Mouse (Mus musculus) kidney, postnatal 36 days (tissue): Measurements from ENCODE around the gene Cdk19.
A peak's percentile ranks its signal among the peaks of the same experiment; 100 is the strongest.

Experiments used
- DNase-seq, 2 experiments: peaks; one replicate each; pipeline ENCODE4 v3.0.0; 2021 to 2022; ENCODE audit warnings: mixed read lengths in 2 of 2

Cdk19 gene

DNA sequence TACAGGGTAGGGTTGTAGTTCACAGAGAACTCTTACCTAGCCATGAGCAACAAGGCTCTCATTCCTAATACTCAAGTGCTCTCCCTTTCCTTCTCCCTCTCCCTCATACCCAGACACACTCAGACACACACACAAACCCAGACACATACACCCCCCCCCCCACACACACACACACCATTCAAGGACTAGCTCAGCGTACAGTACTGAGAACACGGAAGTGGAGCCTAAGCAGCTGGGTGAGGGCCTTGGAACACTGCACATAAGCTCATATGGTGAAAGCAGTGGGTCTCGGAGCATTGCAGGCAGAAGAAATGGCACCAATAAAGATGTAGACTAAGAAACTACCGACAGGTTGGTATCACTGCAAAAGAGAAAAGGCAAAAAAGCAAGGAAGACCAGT lies 105.2 kb downstream of the Cdk19 start:
- DNase-seq: no peak

DNA sequence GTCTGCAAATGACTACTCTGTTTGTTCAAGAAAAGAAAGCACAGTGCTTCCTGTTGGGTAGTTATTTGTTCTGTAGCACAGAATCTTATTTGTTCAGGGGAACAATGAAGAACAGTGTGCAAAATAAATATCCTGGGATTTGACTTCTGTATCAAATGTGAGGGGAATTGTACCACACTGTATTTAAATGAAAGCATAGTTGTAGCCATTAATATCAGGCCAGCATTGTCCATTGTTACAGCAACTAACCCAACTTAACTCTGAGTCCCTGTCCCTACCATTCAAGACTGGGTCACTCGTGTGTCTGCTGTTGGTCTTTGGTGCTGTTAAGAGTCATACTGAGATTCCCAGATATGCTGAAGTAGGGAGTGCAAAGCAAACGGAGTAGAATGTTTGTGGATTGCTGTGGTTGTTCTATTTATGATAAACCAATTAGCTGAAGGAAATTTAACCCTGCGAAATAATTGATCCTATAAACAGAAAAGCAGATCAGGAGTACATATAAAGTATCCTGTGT lies 106.8 kb downstream of the Cdk19 start:
- DNase-seq: no peak

DNA sequence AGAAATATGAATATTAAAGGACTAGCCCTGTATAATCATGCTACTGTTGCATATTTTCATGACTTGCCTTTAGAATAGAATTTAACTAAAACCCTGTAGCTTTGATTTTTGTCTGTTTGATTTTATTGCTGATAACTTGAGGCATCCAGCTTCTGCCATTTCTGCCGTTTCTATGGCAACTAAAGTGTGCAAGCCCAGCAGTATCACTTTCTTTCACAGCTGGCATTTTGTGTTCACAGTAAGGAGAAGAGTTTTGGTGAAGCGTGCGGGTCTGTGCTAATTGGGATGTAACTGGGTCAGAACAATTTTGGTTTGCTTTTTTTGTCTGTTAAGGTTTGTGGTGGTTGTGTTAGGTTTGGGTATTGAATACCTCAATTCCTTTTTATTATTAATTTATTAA lies 107.3 kb downstream of the Cdk19 start:
- DNase-seq: no peak

DNA sequence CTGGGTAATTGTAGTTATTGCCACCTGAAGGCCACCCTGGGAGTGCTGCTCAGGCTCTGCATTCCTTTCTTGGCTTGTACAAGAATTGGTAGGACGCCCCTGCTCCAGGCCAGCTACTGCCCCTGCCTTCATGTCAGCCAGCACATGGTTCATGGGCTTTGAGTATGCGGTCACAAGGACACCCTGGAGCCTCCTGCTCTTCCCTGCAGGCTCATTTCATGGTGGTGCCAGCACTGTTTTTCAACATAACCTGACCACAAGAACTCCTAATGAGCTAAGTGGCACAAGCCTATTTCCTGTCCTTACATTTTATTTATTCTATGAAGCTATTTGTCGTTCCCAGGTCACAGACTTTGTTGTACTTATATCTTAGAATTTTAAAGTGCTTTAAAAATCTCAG lies 107.9 kb downstream of the Cdk19 start:
- DNase-seq: no peak

DNA sequence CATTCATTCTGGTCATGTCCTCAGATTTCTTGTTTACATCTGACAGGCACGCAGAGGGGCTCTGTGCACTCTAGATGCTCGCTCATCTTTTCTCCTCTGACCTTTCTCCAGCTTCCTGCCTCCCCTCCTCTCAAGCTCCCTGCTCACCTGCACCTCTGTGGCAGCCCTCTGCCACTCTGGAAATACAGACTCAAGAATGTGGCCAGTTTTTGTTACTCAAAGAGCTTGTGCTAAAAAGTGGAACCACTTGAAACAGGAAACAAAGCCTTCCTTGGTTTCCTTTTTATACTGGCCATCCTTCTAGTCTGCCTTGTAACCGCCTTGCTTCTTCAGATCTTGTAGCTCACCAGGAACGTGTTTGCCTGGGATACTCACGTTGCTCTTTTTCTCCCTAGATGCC lies 108.6 kb downstream of the Cdk19 start:
- DNase-seq: no peak

DNA sequence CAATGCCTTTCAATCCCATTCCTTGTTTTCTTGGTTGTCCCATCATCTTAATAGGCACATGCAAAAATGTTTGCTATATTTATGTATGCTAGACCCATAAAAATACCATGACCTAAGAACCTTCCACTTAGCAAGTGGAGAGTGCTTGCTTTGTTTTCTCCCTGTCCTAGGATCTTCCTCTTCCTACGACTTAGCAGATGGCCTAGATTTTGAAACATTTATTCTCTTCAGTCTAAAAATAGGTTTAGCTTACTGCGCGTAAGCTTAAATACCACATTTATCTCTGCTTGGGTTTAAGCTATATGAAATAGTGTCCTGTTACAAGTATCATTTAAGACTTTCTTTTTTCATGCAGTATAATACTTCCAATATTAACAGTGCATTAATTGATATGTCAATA lies 109.1 kb downstream of the Cdk19 start:
- no peak for DNase-seq

DNA sequence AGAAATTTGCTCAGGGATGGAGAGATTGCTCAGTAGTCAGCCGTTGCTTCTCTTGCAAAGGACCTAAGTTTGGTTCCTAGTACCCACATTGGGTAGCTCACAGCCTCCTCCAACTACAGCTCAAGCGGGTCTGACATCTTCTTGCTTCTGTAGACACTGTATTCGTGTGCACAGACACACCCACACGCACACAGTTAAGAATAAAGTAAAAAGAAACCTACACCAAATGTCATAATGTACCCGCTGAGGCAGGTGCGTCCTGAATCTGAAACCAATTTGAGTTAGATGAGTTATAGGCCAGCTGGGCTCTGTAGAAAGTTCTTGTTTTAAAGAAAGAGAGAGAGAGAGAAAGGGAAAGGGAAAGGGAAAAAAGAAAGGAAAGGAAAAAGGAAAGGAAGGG lies 110.2 kb downstream of the Cdk19 start:
- DNase-seq: no peak

DNA sequence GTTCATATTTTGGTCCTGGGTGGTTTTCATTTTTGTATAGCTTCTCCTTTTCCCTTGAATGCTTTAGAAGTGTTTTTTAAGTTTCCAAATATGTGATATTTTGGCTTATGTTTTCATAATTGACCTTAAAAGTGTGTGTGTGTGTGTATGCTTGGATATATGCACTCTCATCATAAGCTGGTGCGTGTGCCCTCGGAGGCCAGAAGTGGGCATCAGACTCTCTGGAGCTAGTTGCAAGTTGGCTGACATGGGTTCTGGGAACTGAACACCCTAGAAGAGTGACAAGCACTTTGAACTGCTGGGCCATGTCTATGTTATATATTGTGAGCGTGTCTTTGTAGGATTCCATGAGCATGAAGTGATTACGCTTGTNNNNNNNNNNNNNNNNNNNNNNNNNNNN lies 110.8 kb downstream of the Cdk19 start:
- DNase-seq: no peak

DNA sequence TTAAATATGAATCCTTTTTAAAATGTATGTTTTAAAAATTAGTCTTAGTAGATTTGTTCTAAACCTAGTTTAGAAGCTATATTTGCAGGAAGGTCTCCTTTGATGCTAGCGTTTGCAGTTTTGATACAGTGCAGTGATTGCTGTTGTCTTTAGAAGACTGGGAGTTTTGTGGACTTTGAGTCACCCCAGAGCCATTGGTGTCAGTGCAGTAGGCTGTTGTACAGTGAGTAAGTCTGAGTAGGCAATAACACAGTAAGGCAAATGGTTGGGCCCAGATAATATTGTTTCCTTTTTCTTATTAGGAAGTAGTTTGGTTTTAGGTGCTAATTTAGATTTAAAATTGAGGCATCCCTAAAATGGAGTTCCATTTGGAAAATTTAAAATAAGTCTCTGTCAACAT lies 117.8 kb downstream of the Cdk19 start:
- peak; percentile 26 to 44 for DNase-seq

DNA sequence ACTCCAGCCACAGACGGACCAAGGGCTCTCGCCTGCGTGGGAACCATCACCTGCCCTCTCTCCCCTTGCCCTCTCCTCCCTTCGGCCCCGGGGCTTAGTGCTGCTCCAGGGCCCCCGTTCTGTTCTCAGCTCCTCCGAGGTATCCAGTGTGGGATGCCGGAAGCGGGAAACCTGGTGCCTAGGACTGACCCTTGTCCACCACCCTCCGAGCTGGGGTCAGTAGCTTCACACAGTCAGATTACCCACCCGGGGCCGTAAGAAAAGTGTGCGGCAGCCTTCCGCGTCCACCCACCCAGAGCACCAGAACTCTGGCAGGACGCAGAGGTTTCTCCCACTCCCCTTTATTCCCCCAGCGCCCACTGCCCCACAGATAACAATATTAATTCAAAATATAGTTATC lies 119.8 kb downstream of the Cdk19 start:
- no peak for DNase-seq

DNA sequence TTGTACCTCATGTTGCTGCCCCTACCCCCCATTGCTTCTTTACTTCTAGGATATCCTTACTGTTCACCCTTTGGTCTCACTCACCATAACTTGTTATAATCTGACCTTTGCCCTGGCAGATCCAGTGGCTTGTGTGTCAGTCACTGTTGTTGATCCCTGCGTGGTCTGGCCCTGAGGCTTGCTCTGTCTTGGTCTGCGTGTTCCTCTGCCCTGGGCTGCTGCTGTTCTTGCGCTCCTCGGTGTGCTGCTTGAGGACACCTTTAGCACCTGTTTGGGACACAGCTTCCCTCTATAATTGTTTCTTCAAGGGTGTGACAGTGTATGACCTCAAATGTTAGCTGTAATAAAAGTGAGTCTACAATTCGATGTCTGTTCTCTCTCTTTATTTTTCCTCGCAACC lies 122.0 kb downstream of the Cdk19 start:
- DNase-seq: peak in 1 of 2 experiments; percentile 25

DNA sequence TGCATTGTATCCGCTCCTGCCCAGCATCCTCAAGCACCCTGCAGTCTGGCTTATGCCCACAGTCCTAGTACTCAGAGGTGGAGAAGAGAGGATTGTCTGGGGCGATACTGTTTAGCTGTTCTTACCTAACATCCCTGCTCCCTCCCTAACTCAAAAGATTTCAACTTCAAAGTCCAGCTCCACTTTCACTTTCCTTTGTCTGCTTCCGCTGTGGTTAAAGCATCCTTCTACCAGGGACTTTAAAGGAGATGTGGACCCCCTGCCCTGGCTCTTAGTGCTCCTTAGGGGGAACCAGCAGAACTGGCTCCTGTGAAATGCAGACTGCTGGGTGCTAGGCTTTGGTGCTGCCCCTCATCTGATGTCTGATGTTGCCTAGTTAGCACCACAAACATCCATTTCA lies 122.9 kb downstream of the Cdk19 start:
- no peak for DNase-seq

DNA sequence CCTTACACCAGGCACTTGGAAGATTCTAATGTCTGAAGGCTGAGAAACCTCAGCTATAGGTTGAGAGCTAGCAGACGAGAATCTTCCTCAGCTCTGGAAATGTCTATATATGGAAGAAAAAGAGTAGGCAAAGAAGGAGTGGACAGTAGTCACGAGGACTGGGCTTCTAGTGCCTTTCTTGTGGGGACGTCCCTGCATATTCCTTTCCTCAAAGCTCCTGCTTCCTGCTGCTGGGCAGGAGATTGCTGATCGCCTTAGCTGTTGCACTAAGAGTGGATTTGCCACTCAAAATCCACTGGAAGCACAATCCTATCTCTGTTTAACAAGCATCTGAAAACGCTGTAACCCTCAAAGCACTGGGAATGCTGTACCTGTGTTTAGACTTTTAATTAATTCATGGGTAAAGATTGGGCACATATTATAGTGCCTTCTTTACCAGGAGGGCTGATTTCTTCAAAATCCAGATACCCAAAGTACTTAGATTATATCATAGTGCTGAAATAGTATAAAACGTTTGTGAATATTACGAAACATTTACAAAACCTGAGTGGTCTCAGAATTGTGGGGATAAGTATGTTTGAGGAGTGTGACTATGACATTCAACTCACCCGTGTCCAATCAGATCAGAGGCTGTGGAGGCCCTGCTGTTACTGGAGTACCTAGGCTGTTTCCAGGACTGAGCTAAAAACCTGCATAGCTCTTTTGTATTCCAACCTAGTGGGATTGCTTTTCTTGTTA lies 128.0 kb downstream of the Cdk19 start:
- DNase-seq: no peak

DNA sequence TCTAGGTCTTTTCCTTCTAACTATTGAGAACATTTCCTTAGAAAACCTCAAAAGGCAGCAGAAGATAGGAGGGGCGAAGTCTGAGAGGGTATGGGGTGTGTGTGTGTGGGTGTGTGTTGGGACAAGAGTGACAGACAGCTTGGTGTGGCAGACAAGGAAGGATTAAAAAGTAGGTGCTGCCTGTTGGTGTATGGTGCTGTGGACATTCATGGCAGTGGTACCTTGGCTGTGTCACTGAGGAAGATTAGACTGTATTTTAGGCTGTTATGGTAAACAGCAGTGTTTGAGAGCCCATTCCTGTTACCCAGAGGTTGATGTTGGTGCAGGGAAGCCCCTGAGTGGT lies 128.5 kb downstream of the Cdk19 start:
- DNase-seq: no peak

DNA sequence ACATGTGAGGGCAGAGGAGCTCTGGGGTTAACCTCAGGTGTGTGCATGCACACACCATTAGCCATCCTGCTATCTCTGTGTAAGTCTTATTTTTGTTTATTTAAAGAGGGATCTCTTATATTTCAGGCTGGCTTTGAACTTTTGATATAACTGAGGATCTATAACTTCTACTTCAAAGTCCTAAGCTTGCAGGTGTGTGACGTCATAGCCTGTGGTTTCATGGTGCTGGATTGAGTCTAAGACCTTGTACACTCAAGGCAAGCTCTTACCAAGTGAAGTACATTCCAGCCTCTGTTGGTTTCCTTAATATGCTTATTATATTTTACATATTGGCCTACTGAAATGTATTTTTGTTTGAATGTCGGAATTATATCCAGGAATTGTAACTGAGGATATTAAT lies 129.8 kb downstream of the Cdk19 start:
- no peak for DNase-seq

DNA sequence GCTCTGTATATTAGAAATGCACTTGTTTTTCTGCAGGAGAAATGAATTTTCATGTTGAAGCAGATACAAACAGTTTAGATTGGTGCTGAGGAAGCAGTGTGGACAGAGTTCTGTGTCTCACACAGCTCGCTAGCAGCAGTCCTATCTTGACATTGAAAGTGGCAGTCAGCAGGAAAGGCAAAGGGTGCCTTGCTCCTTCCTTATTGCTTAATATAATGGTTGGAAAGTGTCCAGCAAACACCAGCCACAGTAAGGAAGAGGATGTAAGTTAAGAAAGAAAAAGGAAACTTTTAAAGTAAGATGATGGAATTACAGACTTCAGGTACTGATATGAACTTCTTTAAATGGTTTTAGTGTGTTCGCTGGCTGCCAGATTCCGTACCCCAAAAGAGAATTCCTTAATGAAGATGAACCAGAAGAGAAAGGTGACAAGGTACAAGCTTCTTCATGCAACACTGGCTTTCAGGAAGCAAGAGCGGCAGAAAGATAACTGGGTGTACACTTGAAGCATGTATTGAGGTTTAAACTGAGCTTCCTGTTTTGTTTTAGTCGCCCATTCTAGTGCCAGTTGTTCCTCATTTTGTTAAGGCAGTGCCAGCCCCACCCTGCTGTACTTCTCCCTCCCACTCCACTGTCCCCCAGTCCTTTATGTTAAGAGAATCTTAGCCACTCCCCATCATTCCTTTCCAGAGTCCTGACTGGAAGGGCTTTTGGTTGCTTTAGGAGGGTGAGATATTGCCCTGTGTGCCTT lies 137.3 kb downstream of the Cdk19 start:
- DNase-seq: peak in 1 of 2 experiments; percentile 36

DNA sequence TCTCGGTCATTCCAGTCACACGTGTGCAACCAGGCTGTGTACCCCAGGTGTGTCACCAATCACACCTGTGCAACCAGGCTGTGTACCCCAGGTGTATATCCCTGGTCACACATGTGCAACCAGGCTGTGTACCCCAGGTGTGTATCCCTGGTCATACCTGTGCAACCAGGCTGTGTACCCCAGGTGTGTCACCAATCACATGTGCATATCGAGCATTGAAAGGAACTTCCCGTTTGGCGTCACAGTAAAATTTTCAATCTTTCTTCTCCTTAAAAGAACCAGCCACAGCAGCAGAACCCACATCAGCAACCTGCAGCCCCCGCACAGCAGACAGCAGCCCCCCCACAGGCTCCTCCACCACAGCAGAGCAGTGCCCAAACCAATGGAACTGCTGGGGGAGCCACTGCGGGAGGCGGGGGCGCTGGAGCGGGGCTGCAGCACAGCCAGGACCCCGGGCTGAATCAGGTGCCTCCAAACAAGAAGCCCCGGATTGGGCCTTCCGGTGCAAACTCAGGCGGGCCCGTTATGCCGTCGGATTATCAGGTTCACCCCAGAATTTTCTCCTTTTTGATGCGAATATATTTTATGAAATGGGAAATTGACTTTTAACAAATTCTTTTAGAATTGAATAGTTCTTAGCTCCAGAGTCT lies 138.2 kb downstream of the Cdk19 start:
- DNase-seq: no peak

DNA sequence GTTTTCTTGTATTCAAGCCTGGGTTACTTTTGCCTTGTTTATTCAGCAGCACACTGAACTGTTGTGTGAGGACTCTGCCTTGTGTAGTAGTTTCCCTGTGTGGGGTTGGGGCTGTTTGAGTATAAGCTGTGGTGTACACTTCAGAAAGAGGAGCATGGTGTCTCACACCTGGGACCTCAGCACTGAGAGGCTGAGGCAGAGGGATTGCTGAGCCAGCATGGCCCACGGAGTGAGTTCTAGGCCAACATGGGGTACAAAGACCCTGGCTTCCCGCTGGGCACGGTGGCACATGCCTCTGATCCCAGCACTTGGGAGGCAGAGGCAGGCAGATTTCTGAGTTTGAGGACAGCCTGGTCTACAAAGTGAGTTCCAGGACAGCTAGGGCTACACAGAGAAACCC lies 139.3 kb downstream of the Cdk19 start:
- no peak for DNase-seq

DNA sequence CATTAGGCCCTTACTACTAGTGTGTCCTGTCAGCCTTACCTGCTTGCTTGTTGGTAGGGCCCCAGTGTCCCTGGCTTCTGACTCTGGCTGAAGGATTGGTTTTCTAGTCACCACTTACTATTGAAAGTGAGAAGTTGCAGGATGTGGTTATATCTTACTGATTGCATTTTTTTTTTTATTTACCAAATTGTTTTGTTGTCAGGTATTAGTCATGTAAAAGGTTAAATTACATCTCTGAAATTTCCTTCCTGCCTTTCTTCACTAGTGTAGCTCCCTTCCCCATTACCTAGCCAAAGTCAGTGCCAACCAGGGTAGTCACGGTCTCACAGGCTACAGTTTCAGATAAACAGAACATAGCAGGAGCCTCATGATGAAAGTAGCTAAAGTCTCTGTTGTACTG lies 139.9 kb downstream of the Cdk19 start:
- peak; percentile 25 to 44 for DNase-seq

DNA sequence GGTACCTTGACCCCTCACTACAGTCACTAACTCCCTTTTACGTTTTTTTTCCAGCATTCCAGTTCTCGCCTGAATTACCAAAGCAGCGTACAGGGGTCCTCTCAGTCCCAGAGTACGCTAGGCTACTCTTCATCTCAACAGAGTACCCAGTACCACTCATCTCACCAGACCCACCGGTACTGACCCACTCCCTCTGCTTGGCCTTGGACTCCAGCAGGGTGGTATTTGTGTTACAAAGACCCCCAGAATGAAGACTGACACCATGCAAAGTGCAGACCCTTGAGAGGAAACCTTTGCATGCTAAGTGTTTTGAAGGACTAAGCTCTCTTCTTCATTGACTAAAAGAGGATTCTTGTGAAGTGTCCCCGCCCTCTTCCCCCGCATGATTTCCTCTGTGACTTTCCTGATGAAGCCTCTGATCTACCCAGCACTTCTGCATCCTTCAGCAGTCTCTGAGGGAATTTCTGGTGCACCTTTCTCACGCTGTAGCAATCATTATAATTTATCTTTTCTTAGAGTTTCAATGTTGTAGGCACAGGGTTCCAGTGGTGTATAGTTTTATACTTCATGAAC lies 140.3 kb downstream of the Cdk19 start:
- no peak for DNase-seq

DNA sequence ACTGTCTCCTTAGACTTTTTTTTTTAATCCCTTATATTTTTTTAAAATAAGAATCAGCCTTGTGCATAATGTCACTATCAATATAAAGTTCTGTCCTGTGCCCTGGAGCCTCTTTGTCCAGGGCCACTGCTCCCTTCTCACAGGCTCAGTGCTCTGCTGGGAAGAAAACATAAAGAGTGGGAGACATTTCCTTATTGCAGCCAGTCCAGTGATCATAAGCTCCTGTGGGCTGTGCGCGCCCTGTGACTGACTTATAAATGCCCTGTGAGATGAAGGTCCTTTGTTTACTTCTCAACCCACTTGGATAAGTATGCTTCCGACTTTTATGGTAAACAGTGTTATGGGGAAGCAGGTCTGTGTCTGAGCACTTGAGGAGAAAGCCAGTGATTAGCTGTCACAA lies 142.2 kb downstream of the Cdk19 start:
- no peak for DNase-seq

DNA sequence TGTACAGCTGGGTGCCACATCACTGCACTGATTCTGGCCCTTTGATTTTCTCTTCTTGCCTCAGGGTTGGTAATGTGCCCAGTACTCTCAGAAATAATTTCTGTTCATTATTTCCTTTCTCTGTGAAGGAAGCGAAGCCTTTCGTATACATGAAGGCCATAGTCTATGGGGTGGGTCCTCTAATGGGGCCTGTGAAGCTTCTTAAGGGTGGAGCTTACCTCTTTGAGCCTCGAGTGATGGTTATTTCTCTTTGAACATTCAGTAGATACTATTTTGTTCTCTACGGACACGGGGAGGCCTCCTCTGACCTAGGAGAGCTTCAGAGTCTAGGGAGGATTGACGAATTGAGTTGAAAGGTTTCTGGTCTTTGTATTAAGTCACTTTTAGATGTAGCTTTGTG lies 142.9 kb downstream of the Cdk19 start:
- DNase-seq: no peak

DNA sequence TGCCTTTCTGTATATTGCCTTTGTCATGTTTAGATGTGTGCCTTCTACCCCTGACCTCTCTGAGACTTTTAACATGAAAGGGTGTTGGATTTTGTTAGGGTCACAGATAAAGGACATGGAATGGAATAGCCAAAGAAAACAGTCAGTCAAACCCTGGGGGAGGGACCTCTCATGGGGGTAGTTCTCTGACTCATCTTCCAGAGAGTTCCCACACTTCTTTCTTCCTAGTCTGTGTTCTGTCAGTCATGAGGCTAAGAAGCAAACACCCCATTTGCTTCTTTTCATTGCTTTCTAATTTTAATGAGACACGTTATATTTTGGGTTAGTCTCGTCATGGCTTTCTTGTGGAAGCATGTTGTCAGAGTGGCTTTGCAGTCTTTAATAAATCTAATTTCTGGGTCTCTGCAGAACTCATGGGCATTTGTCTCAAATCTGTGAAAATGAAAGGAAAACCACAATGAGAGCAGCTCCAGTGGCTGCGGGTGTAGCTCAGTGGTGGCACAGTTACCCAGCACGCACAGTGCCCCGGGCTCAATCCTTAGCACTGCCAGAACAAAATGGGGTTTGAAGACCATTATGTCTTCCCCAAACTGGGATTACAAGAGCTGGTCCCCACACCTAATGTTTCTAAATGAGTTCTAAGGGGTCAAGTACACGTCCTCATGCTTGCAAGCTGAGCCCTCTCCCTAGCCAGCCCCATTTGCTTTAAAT lies 149.9 kb downstream of the Cdk19 start:
- DNase-seq: no peak
